ENCODE assay signal across 8 mouse cellular contexts in the genomic region with DNA sequence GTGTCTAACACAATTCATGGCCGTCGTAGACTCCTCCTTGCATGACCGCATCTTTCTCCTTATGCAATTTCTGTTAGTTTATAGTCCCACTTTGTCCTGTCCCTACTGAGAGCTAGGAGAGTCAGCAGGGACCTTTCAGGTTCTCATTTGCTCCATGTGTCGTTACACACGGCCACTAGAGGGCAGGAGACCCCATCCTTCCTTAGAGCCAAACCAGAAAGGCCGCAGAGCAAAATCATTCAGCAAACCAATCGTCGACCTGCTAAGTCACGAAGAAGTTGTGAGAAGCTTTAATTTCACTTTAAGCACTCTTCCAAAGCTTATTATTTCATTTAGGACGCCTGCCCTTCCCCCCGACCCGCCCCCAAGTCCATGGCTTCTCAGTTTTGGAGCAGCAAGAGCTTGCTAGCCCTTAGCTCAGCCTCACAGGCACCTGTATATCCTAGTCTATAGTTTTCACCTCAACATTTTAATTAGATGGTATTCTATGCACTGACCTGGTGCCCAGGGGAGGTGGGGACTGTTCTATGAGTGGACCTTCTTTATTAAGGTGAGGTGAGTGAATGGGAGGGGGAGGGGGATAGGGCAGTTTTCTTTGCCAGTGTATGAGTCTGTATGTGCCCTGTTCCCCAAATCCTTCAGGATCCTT. TPM values are rescaled to one million over a fixed set of nuclear protein-coding genes. Genes with fewer than 3 reads are reported as not detected.
DNase-seq lines count a peak whose midpoint lies in the region; ATAC-seq lines count a peak whose summit lies in the region.

No protein-coding gene starts in this region.

- no peak for ATAC-seq in midbrain, embryonic 14.5 days (ENCODE audit: low FRiP score, low TSS enrichment)

- H3K9ac ChIP-seq in midbrain, embryonic 14.5 days (replicated peaks; ENCODE audit: low read length), result no peak overlapping the region

- H3K9me3 ChIP-seq in midbrain, embryonic 14.5 days (ENCODE audit: control insufficient read depth, low read length), result no peaks in the 10 kb centered on the region

- intact Hi-C loops in left cerebral cortex, postnatal 10 days (cut with DNase I), result loop anchor here (2.0 to 5.0 kb wide), 2 partner anchors 127 to 312 kb away; no protein-coding TSS in a partner anchor

- no peak overlapping the region for H3K27ac ChIP-seq in midbrain, embryonic 14.5 days (replicated peaks; ENCODE audit: low read depth, low read length)

- peak; percentile 66 to 67 for DNase-seq in cerebellum, adult 18-20 months
- DNase-seq in cerebellum, adult 11-12 months, result no peak
- DNase-seq in brain, adult 2 months (ENCODE audit: low read depth, low spot score), result peak; percentile 86
- DNase-seq in frontal cortex, postnatal 36 days (ENCODE audit: low spot score in 2 of 2), result peak; percentile 62 to 66
- DNase-seq in hindlimb bud, embryonic 11.5 days (ENCODE audit: extremely low spot score, low read depth, low spot score), result peak; percentile 57
- DNase-seq in left cerebral cortex, postnatal 10 days (ENCODE audit: extremely low spot score in 1 of 2, low spot score in 2 of 2), result peak; percentile 59 to 73
- peak; percentile 88 for DNase-seq in midbrain, embryonic 14.5 days
- DNase-seq in spleen, postnatal 36 days (ENCODE audit: low spot score in 2 of 2), result peak; percentile 73 to 77

- H3K36me3 ChIP-seq in midbrain, embryonic 14.5 days (ENCODE audit: control insufficient read depth, insufficient read depth, low read length), result no peaks in the 10 kb centered on the region

- WGBS in midbrain, embryonic 14.5 days, result 14% methylated on average over 12 of the region's 12 CpGs

- no peak overlapping the region for H3K4me2 ChIP-seq in midbrain, embryonic 14.5 days (ENCODE audit: low read length)

- H3K4me3 ChIP-seq in midbrain, embryonic 14.5 days (replicated peaks; ENCODE audit: low read depth, low read length), result no peak overlapping the region

- H3K4me1 ChIP-seq in midbrain, embryonic 14.5 days (ENCODE audit: control insufficient read depth, insufficient read depth, low read length), result no peaks in the 10 kb centered on the region

- no peaks in the 10 kb centered on the region for H3K27me3 ChIP-seq in midbrain, embryonic 14.5 days (ENCODE audit: control insufficient read depth, insufficient read depth, low read length)

RNA-seq across cellular contexts. Expression of gene Gimap8, which starts 1.2 kb away (rescaled TPM):
- total RNA-seq in left cerebral cortex, postnatal 10 days (2021), result 1 to 10 TPM; 1.3 to 1.8 TPM
- polyA plus RNA-seq in midbrain, embryonic 14.5 days (2014; fragmentation: Nextera tagmentation; extraction: Ambion mirVana), result 0.17 and 0.32 TPM in 2 replicates

RNA-seq across cellular contexts. Expression of gene AI854703, which starts 19.2 kb away (rescaled TPM):
- total RNA-seq in left cerebral cortex, postnatal 10 days (2021), result 10 to 100 TPM; 17.1 to 17.3 TPM
- polyA plus RNA-seq in midbrain, embryonic 14.5 days (2014; fragmentation: Nextera tagmentation; extraction: Ambion mirVana), result 14.2 and 17.8 TPM in 2 replicates

RNA-seq across cellular contexts. Expression of gene Gimap9, which starts 30.1 kb away (rescaled TPM):
- 1 to 10 TPM; 1.2 to 1.4 TPM for total RNA-seq in left cerebral cortex, postnatal 10 days (2021)
- polyA plus RNA-seq in midbrain, embryonic 14.5 days (2014; fragmentation: Nextera tagmentation; extraction: Ambion mirVana), result 0.98 and 2.1 TPM in 2 replicates

RNA-seq across cellular contexts. Expression of gene Gimap4, which starts 38.6 kb away (rescaled TPM):
- total RNA-seq in left cerebral cortex, postnatal 10 days (2021), result under 1 TPM; 0.55 to 0.66 TPM
- polyA plus RNA-seq in midbrain, embryonic 14.5 days (2014; fragmentation: Nextera tagmentation; extraction: Ambion mirVana), result 0.63 and 1.4 TPM in 2 replicates

RNA-seq across cellular contexts. Expression of gene Zfp775, which starts 43.9 kb away (rescaled TPM):
- 1 to 10 TPM; 5.8 to 6.8 TPM for total RNA-seq in left cerebral cortex, postnatal 10 days (2021)
- 14.6 and 17.5 TPM in 2 replicates for polyA plus RNA-seq in midbrain, embryonic 14.5 days (2014; fragmentation: Nextera tagmentation; extraction: Ambion mirVana)
